11 mouse cellular contexts compared by ENCODE assay signal in the genomic region with DNA sequence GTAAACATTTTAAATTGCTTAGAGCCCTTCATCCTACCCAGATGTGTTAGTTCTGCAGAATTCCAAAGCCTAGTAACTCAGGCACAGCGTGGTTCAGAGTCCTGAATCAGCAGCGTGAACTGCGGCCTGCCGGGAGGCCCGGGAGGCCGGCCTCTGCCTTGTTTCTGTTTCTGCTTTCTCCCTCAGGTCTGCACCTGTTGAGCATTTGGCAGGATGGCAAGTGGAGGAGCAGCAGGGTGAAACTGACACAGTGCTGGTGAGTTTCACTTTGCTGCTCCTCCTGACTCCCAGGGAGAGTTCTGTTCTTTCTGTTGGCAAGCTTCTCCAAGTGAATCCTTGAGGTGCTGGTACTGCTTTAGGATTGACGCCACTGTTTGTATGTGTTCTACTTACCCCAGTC. TPM values are rescaled to one million over a fixed set of nuclear protein-coding genes. Genes with fewer than 3 reads are reported as not detected.
DNase-seq lines count a peak whose midpoint lies in the region; ATAC-seq and TF ChIP-seq lines count a peak whose summit lies in the region.
"Had no signal": no experiment of that assay in that cellular context is flagged by ENCODE, and none has a peak within 500 bp of the region (broad histone marks: within the 10 kb centered on the region; RNA-seq: fewer than 3 reads in every experiment).

No protein-coding gene starts in this region.

- H3K4me2 ChIP-seq in myocyte (ENCODE audit: low read depth) = no peak overlapping the region
- H3K4me2 ChIP-seq: limb, embryonic 13.5 days had no signal

- peaks cover 11% of the 10 kb centered on the region for H3K79me2 ChIP-seq in myocyte (ENCODE audit: control insufficient read depth, insufficient read depth)

- H3K4me3 ChIP-seq in myocyte = no peak overlapping the region
- H3K4me3 ChIP-seq: forebrain, embryonic 10.5 days; limb, embryonic 13.5 days had no signal

- no peak for TF ChIP-seq POLR2A in myocyte (IDR thresholded peaks at IDR 0.05; ENCODE audit: insufficient read length, low read depth)

- no peak for ATAC-seq in granulocyte monocyte progenitor cell, adult 5-6 weeks (replicated peaks; ENCODE audit: poor library complexity, severe bottlenecking)
- ATAC-seq: hindbrain, embryonic 16.5 days had no signal

- DNase-seq in left cerebral cortex, postnatal 4 days = peak; percentile 4
- no peak for DNase-seq in left cerebral cortex, postnatal 36 days (ENCODE audit: low spot score in 2 of 2)
- peak; percentile 19 to 31 for DNase-seq in cerebellum, postnatal 36 days
- DNase-seq in gastrocnemius, postnatal 14 days = peak; percentile 56
- no peak for DNase-seq in spleen, adult 12 weeks (ENCODE audit: low spot score)
- DNase-seq: midbrain, embryonic 14.5 days had no signal

- peaks cover 41% of the 10 kb centered on the region for H3K36me3 ChIP-seq in myocyte (ENCODE audit: control insufficient read depth, insufficient read depth)

- H3ac ChIP-seq in myocyte (ENCODE audit: control insufficient read depth, insufficient read length) = no peak overlapping the region

- intact Hi-C loops in left cerebral cortex, postnatal 4 days (cut with DNase I) = no loop called here
- intact Hi-C loops in left cerebral cortex, postnatal 36 days (cut with DNase I) = no loop called here
- intact Hi-C loops in gastrocnemius, postnatal 14 days (cut with DNase I; ENCODE audit: low total_unique reads) = no loop called here

- no peaks in the 10 kb centered on the region for H3K27me3 ChIP-seq in myocyte (ENCODE audit: control insufficient read depth, insufficient read depth, insufficient read length)
- H3K27me3 ChIP-seq: limb, embryonic 13.5 days had no signal

TF ChIP-seq in myocyte, 11 proteins besides CTCF, POLR2A, EP300 and RAD21:
- TF ChIP-seq MYOG (IDR thresholded peaks at IDR 0.05; ENCODE audit: control insufficient read depth in 1 of 3, insufficient read depth in 1 of 3, insufficient read length in 2 of 3, low read depth in 2 of 3) (peak in 2 of 3 experiments; percentile 4 to 56), MYOD1 (IDR thresholded peaks at IDR 0.05; ENCODE audit: control insufficient read depth in 1 of 3, insufficient read length in 2 of 3, low read depth in 2 of 3) (peak in 1 of 3 experiments; percentile 59), MAX (IDR thresholded peaks at IDR 0.05; ENCODE audit: low read depth) (no peak)
TF ChIP-seq in myocyte: peak in this region for 2.

RNA-seq across cellular contexts. Expression of a gene that starts 17.0 kb away (rescaled TPM):
- 100 to 1,000 TPM; 157 TPM for total RNA-seq in left cerebral cortex, postnatal 4 days (2021)
- 100 to 1,000 TPM; 105 to 139 TPM for total RNA-seq in left cerebral cortex, postnatal 36 days (2021)
- 10 to 100 TPM; 71.8 to 86.4 TPM for total RNA-seq in gastrocnemius, postnatal 14 days (2021)
- 55.8 TPM for polyA plus RNA-seq in myocyte (2012; fragmentation: generic; extraction: Trizol)
- 101 and 106 TPM in 2 replicates for total RNA-seq in granulocyte monocyte progenitor cell, adult 5-6 weeks (2014; fragmentation: Nextera tagmentation)
- 88.4 and 119 TPM in 2 replicates for total RNA-seq in granulocyte monocyte progenitor cell, adult 5-6 weeks (2017)

Comparison
In these comparisons a context has a peak if more than half of its experiments do, and no peak if none do; other contexts are left out.
1. DNase-seq: peak in left cerebral cortex, postnatal 4 days (single experiment), cerebellum, postnatal 36 days (2 of 2) and gastrocnemius, postnatal 14 days (single experiment); none in left cerebral cortex, postnatal 36 days (0 of 2) and spleen, adult 12 weeks (single experiment).